Mouse (Mus musculus): Measurements from ENCODE around the gene Clip1. TPM values are rescaled to one million over a fixed set of nuclear protein-coding genes. Genes with fewer than 3 reads are reported as not detected.

The Clip1 gene
- polyA plus RNA-seq, 1 experiment, result 3.7 TPM

DNA sequence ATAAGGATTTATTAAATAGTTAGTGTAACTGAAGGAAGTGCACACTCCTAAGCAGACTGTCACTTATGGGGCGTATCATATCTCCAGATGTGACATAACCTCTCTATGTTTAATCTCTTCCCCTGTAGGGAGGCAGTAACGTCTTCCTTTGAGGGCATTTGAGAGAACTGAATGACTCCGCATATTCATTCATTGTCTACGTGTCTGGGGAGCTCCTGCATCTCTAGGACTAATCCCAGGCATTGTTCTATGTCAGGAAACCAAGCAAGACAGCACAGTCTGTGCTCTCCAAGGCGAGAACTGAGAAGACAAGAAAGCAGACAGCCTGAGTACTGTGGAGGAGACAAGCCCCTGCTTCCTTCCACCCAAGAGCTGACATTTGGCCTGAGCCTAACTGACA is 29.5 kb downstream of the Clip1 start:
- peaks cover 8% of the 10 kb centered on the region for H3K36me3 ChIP-seq (replicated peaks; ENCODE audit: low read length)
- H3K9me3 ChIP-seq, result no peaks in the 10 kb centered on the region
- peak overlapping the region; percentile 48 for H3K4me3 ChIP-seq (replicated peaks)
- H3K27me3 ChIP-seq (replicated peaks), result no peaks in the 10 kb centered on the region
- TF ChIP-seq GATA1 (IDR thresholded peaks at IDR 0.05; ENCODE audit: borderline replicate concordance, low read length) (no peak), FLI1 (IDR thresholded peaks at IDR 0.05; ENCODE audit: low read length) (no peak)
- H3K4me1 ChIP-seq, result peaks cover 41% of the 10 kb centered on the region

- Histone ChIP-seq H3K27me3 (replicated peaks) (no peaks in the 10 kb centered on the region), H3K4me1 (peaks cover 36% of the 10 kb centered on the region), H3K4me3 (replicated peaks) (no peak overlapping the region), H3K9me3 (no peaks in the 10 kb centered on the region), H3K36me3 (replicated peaks; ENCODE audit: low read length) (peaks cover 12% of the 10 kb centered on the region)
- TF ChIP-seq GATA1 (IDR thresholded peaks at IDR 0.05; ENCODE audit: borderline replicate concordance, low read length), result no peak
- TF ChIP-seq FLI1 (IDR thresholded peaks at IDR 0.05; ENCODE audit: low read length), result no peak
These were observed 31.1 kb downstream of the Clip1 start for GRCm38 (mm10) chr5:123653287-123653801.

DNA sequence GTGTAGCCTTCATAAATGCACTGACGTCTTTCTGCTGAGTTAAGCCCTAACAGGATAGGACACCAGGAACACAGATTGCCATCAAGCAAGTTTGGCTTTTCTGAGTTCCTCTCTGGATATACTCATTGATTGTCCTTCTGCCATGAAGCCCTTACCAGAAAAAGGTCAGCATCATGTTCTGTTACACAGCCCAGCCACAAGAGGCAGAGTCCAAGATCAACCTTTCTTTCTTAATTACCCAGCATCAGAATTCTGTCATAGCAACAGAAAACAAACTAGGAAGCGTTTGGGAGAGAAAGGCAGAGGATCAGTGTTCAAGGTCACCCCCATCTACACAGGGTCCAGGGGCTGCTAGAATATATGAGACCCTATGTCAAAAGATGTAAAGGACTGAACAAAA is 33.6 kb downstream of the Clip1 start:
- Histone ChIP-seq H3K36me3 (replicated peaks; ENCODE audit: low read length) (peaks cover 29% of the 10 kb centered on the region), H3K4me1 (peaks cover 24% of the 10 kb centered on the region), H3K27me3 (replicated peaks) (no peaks in the 10 kb centered on the region), H3K9me3 (no peaks in the 10 kb centered on the region), H3K4me3 (replicated peaks) (no peak overlapping the region)
- TF ChIP-seq FLI1 (IDR thresholded peaks at IDR 0.05; ENCODE audit: low read length), result no peak
- no peak for TF ChIP-seq GATA1 (IDR thresholded peaks at IDR 0.05; ENCODE audit: borderline replicate concordance, low read length)

GRCm38 (mm10) chr5:123642401-123642800 is 42.0 kb downstream of the Clip1 start:
- Histone ChIP-seq H3K4me1 (peaks cover 21% of the 10 kb centered on the region), H3K36me3 (replicated peaks; ENCODE audit: low read length) (peaks cover 51% of the 10 kb centered on the region)
- TF ChIP-seq GATA1 (IDR thresholded peaks at IDR 0.05; ENCODE audit: borderline replicate concordance, low read length), result no peak
- TF ChIP-seq FLI1 (IDR thresholded peaks at IDR 0.05; ENCODE audit: low read length), result no peak

DNA sequence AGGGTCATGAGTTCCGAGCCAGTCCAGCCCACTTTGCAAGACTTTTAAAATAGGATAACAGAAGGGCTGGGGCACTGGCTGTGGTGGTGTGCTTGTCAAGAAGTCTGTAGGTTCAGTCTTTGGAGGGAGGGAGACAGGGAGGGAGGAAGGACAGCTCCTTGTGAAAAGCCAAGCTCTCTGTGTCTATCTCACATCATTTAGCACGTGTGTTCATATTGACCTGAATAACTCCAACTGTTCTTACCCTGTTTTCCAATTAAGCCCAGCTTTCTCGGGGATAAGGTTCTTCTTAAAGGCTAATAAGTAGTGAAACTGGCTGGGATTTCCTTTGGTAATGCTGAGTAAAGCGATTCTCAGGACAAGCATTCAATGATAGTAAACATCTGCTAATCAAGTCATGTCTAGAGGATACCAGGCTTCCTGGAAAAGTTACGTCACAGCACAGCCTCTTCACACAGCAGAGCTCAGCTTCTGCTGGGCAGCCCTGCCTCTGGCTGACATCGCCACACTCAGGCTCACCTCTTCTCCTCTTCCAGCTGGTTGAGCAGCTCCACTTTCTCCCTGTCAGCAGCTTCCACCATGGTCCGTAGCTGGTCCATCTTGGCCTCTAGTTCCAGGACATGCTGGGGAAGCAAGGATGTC is 43.0 kb downstream of the Clip1 start:
- peaks cover 44% of the 10 kb centered on the region for H3K36me3 ChIP-seq (replicated peaks; ENCODE audit: low read length)

More at GRCm38 (mm10) chr5:123642401-123642800, 42.0 kb downstream of the Clip1 start:
- Histone ChIP-seq H3K4me3 (replicated peaks) (no peak overlapping the region), H3K27me3 (replicated peaks) (no peaks in the 10 kb centered on the region), H3K9me3 (no peaks in the 10 kb centered on the region)

GRCm38 (mm10) chr5:123640181-123640580 is 44.2 kb downstream of the Clip1 start:
- Histone ChIP-seq H3K9me3 (no peaks in the 10 kb centered on the region), H3K27me3 (replicated peaks) (no peaks in the 10 kb centered on the region), H3K4me3 (replicated peaks) (no peak overlapping the region), H3K36me3 (replicated peaks; ENCODE audit: low read length) (peaks cover 33% of the 10 kb centered on the region), H3K4me1 (peaks cover 21% of the 10 kb centered on the region)
- TF ChIP-seq FLI1 (IDR thresholded peaks at IDR 0.05; ENCODE audit: low read length), result no peak
- no peak for TF ChIP-seq GATA1 (IDR thresholded peaks at IDR 0.05; ENCODE audit: borderline replicate concordance, low read length)

More for the DNA sequence above, 43.0 kb downstream of the Clip1 start:
- no peaks in the 10 kb centered on the region for H3K9me3 ChIP-seq
- H3K27me3 ChIP-seq (replicated peaks), result no peaks in the 10 kb centered on the region
- peaks cover 21% of the 10 kb centered on the region for H3K4me1 ChIP-seq
- peak overlapping the region; percentile 47 for H3K4me3 ChIP-seq (replicated peaks)
- TF ChIP-seq GATA1 (IDR thresholded peaks at IDR 0.05; ENCODE audit: borderline replicate concordance, low read length) (no peak), FLI1 (IDR thresholded peaks at IDR 0.05; ENCODE audit: low read length) (no peak)

DNA sequence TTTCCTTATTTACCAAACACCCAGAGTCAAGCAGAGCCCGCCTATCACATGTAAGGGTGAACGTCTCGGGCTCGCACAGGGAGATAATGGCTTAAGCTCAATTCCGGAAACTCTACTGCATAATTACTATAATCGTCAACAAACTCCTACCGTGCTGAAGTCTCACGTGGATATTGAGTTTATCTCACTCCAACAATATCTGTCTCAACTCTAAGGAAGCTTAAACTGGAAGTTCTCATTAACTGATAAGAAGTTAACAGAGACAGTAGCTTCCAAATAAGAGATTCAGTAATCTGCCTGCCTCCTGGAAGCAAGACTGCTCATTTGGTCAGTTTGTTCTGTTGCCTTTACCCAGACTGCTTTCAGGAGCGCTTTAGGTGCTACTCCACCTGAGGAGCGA is 53.2 kb downstream of the Clip1 start:
- TF ChIP-seq GATA1 (IDR thresholded peaks at IDR 0.05; ENCODE audit: borderline replicate concordance, low read length) (no peak), FLI1 (IDR thresholded peaks at IDR 0.05; ENCODE audit: low read length) (no peak)
- peaks cover 15% of the 10 kb centered on the region for H3K36me3 ChIP-seq (replicated peaks; ENCODE audit: low read length)

DNA sequence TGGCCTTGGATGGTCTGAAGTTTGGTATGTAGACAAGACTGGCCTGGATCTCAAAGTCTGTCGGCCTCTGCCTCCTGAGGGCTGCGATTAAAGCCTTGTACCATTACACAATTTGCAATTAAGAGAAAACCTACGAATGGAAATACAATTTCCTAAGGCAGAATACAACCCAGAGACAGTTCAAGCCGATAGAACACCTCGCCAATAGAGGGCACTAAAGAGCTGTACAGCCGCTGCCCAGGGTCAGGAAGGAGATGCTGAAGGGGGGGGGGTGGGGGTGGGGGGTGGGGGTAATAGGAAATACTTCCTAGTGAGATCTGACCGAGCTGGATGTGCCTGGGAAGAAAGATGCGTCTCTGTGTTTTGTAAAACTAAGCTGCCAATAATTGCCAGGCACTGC is 57.8 kb downstream of the Clip1 start:
- no peak overlapping the region for H3K4me3 ChIP-seq (replicated peaks)
- no peaks in the 10 kb centered on the region for H3K9me3 ChIP-seq
- TF ChIP-seq GATA1 (IDR thresholded peaks at IDR 0.05; ENCODE audit: borderline replicate concordance, low read length) (no peak), FLI1 (IDR thresholded peaks at IDR 0.05; ENCODE audit: low read length) (no peak)
- peaks cover 24% of the 10 kb centered on the region for H3K36me3 ChIP-seq (replicated peaks; ENCODE audit: low read length)
- peaks cover 13% of the 10 kb centered on the region for H3K4me1 ChIP-seq
- H3K27me3 ChIP-seq (replicated peaks), result no peaks in the 10 kb centered on the region

More for the DNA sequence above, 53.2 kb downstream of the Clip1 start:
- Histone ChIP-seq H3K9me3 (no peaks in the 10 kb centered on the region), H3K4me1 (peaks cover 9% of the 10 kb centered on the region), H3K4me3 (replicated peaks) (no peak overlapping the region), H3K27me3 (replicated peaks) (no peaks in the 10 kb centered on the region)

DNA sequence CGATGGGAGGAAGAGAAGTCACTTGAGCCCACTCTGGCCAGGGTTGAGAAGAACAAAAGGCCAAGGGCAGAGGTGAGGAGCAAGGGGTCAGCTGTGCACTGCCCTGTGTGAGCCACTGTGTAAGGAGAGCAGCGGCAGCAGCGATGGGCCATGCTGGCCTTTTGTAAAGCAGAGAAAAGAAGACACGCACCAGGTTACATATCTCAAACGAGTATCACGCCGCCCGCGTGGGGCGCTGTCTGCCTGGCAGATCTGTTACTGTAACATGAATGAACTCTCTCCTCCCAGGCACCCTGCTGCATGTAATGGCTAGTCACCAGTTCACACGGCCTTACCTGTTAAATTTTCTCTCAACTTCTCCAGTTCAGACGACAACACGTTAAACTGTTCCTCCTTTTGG is 62.0 kb downstream of the Clip1 start:
- no peaks in the 10 kb centered on the region for H3K9me3 ChIP-seq
- H3K4me3 ChIP-seq (replicated peaks), result no peak overlapping the region
- peaks cover 19% of the 10 kb centered on the region for H3K4me1 ChIP-seq
- TF ChIP-seq FLI1 (IDR thresholded peaks at IDR 0.05; ENCODE audit: low read length) (no peak), GATA1 (IDR thresholded peaks at IDR 0.05; ENCODE audit: borderline replicate concordance, low read length) (no peak)
- H3K27me3 ChIP-seq (replicated peaks), result no peaks in the 10 kb centered on the region
- H3K36me3 ChIP-seq (replicated peaks; ENCODE audit: low read length), result peaks cover 28% of the 10 kb centered on the region

DNA sequence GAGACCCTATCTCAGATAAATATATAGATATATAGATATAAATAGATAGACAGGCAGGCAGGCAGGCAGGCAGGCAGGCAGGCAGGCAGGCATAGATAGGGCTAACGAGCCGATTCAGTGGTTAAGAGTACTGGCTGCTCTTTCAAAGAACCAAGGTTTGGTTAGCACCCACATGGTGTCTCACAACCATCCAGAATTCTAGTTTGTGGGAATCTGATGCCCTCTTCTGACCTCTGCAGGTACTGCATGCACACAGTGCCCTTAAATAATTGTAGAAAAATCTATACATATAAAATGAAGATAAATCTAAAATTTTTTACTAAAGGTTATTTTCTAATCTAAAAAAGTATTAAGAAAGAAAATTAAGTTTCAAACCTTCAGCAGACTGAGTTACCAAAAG is 65.9 kb downstream of the Clip1 start:
- peaks cover 19% of the 10 kb centered on the region for H3K4me1 ChIP-seq
- TF ChIP-seq FLI1 (IDR thresholded peaks at IDR 0.05; ENCODE audit: low read length) (no peak), GATA1 (IDR thresholded peaks at IDR 0.05; ENCODE audit: borderline replicate concordance, low read length) (no peak)
- peaks cover 52% of the 10 kb centered on the region for H3K36me3 ChIP-seq (replicated peaks; ENCODE audit: low read length)
- no peaks in the 10 kb centered on the region for H3K27me3 ChIP-seq (replicated peaks)
- H3K4me3 ChIP-seq (replicated peaks), result no peak overlapping the region
- H3K9me3 ChIP-seq, result no peaks in the 10 kb centered on the region

Measured in megakaryocyte, embryonic 14.5 days (primary cell).